Mouse (Mus musculus) thymus, postnatal 36 days (tissue): Measurements from ENCODE around the gene Spsb3.
A peak's percentile ranks its signal among the peaks of the same experiment; 100 is the strongest.

ENCODE experiments used
- DNase-seq, 2 experiments: peaks; one replicate each; pipeline ENCODE4 v3.0.0; 2022; ENCODE audit warnings: mixed read lengths in 2 of 2

Spsb3 gene

GRCm38 (mm10) chr17:24897600-24897999 is 11.2 kb downstream of the Spsb3 start:
- no peak for DNase-seq

- DNase-seq, result no peak
These were observed 11.8 kb downstream of the Spsb3 start for GRCm38 (mm10) chr17:24898041-24898854.

GRCm38 (mm10) chr17:24899153-24899552 is 12.7 kb downstream of the Spsb3 start:
- no peak for DNase-seq

- no peak for DNase-seq
These were observed 13.6 kb downstream of the Spsb3 start for GRCm38 (mm10) chr17:24900014-24900413.

- no peak for DNase-seq
These were observed 15.7 kb downstream of the Spsb3 start for GRCm38 (mm10) chr17:24902124-24902523.

- peak in 1 of 2 experiments; percentile 39 for DNase-seq
These were observed 16.4 kb downstream of the Spsb3 start for GRCm38 (mm10) chr17:24902671-24903474.

- DNase-seq, result no peak
These were observed 17.3 kb downstream of the Spsb3 start for GRCm38 (mm10) chr17:24903767-24904166.

GRCm38 (mm10) chr17:24907591-24907990 is 21.1 kb downstream of the Spsb3 start:
- no peak for DNase-seq

GRCm38 (mm10) chr17:24913984-24914383 is 27.5 kb downstream of the Spsb3 start:
- DNase-seq, result no peak

- no peak for DNase-seq
These were observed 36.8 kb downstream of the Spsb3 start for GRCm38 (mm10) chr17:24923246-24923645.

GRCm38 (mm10) chr17:24929506-24929905 is 43.1 kb downstream of the Spsb3 start:
- DNase-seq, result no peak

- no peak for DNase-seq
These were observed 46.0 kb downstream of the Spsb3 start for GRCm38 (mm10) chr17:24932431-24932830.

GRCm38 (mm10) chr17:24933163-24933562 is 46.7 kb downstream of the Spsb3 start:
- no peak for DNase-seq

GRCm38 (mm10) chr17:24934926-24935325 is 48.5 kb downstream of the Spsb3 start:
- DNase-seq, result no peak

GRCm38 (mm10) chr17:24935666-24936065 is 49.2 kb downstream of the Spsb3 start:
- DNase-seq, result no peak

GRCm38 (mm10) chr17:24936259-24937237 is 50.1 kb downstream of the Spsb3 start, which contains the start of gene Mapk8ip3:
Gene Mapk8ip3 (minus strand): TSS chr17:24936977.
- DNase-seq, result peak; percentile 95

GRCm38 (mm10) chr17:24937266-24937665 is 50.8 kb downstream of the Spsb3 start:
- DNase-seq, result no peak
